Mouse (Mus musculus): ENCODE measurements around the gene Eda.
"Not testable (repeated sequence)": the region's sequence is repeated elsewhere in the genome, so short reads cannot be mapped to it uniquely, and the experiment has no call there.

Gene Eda

GRCm38 (mm10) chrX:100401657-100402056, 426.3 kb downstream of the Eda start:
- DNase-seq (ENCODE audit: low spot score in 2 of 2): no peak

GRCm38 (mm10) chrX:100409245-100409644, 433.8 kb downstream of the Eda start:
- no peak for DNase-seq (ENCODE audit: low spot score in 2 of 2)

- DNase-seq (ENCODE audit: low spot score in 2 of 2): no peak
Measured at GRCm38 (mm10) chrX:100428693-100429092, 453.3 kb downstream of the Eda start, which contains the start of gene Otud6a. Otud6a (plus strand) TSS chrX:100429013.

- no peak for DNase-seq (ENCODE audit: low spot score in 2 of 2)
Measured at GRCm38 (mm10) chrX:100432311-100432710, 456.9 kb downstream of the Eda start.

- DNase-seq (ENCODE audit: low spot score in 2 of 2): not testable (repeated sequence)
Measured at GRCm38 (mm10) chrX:100442617-100443016, 467.2 kb downstream of the Eda start, which contains the start of gene Awat2. Awat2 (minus strand) TSS chrX:100442717.

GRCm38 (mm10) chrX:100443532-100443931, 468.1 kb downstream of the Eda start:
- DNase-seq (ENCODE audit: low spot score in 2 of 2): no peak
